Mouse (Mus musculus) CD8-positive naive resting alpha-beta T cell, adult 57 days (primary cell): ENCODE measurements around the gene Slco1a5. TPM values are rescaled to one million over a fixed set of nuclear protein-coding genes. Genes with fewer than 3 reads are reported as not detected.

Source experiments
- total RNA-seq: library from RNA; stranded (reverse); gene quantifications from one replicate; pipeline ENCODE4 v1.2.4, GENCODE M21; 2023

The Slco1a5 gene
- total RNA-seq = not detected

DNA sequence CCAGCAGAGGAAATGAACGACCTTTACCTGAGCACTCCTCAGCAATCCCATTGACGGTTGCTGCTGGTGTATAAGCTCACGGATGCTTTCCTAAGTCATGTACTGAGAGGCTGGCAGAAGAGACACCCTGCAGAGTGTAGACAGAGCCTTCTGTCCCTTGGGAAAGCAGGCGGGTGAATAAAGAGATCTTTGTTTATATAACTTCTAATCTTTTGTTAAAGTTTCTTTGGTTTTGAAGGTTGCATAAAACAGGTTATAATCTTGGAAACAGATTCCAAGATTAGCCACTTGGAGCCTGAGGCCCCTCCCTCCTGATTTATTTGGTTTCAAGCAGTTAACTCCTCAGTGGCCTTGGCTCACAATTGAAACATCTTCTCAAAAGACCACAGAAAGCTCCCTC, at the start of gene Slco1a5:
Gene Slco1a5, minus strand, starts transcription at position 101 of the 400 bp plus-strand sequence.

DNA sequence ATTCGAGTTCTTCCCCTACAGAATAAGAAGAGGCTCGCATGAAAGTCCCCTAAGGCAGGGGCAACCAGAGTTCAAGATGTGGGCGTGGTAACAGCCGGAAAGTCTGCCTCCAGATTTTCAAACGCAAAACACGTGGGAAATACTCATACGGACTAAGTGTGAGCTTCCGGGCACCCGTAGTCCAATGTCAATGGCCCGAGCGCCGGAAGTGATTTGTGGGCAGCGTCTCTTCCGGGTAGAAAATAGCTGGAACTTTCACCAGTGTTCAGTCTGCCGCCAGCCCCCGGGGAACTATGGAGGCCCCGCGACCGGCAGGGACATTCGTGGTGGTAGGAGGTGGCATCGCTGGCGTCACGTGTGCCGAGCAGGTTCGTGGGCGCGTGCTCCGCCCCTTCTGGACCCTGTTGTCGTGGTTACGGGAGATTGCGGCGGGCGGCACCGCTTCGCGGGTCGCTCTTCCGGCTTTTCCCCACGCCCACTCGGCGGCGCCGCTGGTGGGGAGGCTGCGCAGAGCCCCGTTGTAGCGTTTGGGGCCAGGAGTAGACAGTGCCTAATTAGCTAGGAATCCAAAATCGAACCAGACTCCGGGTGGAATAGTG, 22.8 kb upstream of the Slco1a5 start, which contains the start of gene Pyroxd1:
Gene Pyroxd1, plus strand, starts transcription at position 215 of the 599 bp plus-strand sequence.

DNA sequence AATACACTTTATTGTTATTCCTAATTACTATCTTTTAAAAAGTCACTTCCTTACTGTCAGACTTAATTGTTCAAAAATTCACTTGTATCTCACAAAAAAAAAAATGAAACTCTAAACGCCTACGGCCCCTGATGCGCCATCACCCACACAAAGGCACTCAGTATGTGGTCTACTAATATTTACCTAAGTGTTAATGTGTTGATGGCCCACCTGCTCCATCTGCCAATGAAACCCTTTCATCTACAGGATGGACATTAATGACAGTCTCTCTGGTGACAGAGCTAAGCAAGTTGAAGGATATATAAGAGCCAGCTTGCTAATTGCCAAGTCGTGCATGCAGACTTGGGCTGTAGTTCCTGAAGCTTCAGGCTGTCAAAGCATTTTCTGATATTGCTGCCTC, 24.7 kb downstream of the Slco1a5 start, which contains the start of gene Iapp:
Gene Iapp, plus strand, starts transcription at position 326 of the 400 bp plus-strand sequence.

DNA sequence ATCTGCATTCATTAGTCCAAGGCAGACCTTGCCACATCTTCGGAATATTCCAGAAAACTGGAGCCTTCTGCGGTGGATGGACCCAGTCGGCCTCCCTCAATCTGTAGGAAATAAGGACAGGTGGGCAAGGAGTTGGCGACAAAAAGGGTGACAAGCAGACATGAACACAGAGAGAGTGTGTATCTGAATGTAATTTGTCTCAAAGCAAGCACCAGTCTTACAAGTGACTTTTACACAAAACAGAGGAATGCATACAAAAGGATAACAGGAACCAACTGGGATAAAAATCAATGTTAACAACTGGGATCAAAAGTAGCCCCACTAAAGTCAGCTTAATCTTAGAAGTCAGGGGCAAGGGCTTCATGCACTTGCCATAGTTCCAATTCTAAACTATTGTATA, 114.4 kb downstream of the Slco1a5 start, which contains the start of gene Slco1a6:
Gene Slco1a6, minus strand, starts transcription at position 101 of the 400 bp plus-strand sequence.

Other genes starting within 250 kb of the Slco1a5 start
- not detected for gene Slco1a6, start 114.5 kb downstream of the Slco1a5 start, total RNA-seq
- gene Iapp, start 24.6 kb downstream of the Slco1a5 start, total RNA-seq = not detected
- 20.8 TPM for gene Pyroxd1, start 22.7 kb upstream of the Slco1a5 start, total RNA-seq
- gene Recql, start 64.1 kb upstream of the Slco1a5 start, total RNA-seq = 27.3 TPM
- gene Golt1b, start 64.2 kb upstream of the Slco1a5 start, total RNA-seq = 21.9 TPM
- gene Spx, start 90.5 kb upstream of the Slco1a5 start, total RNA-seq = 0.95 TPM
- not detected for gene Gys2, start 150.1 kb upstream of the Slco1a5 start, total RNA-seq
- 20.5 TPM for gene Ldhb, start 185.0 kb upstream of the Slco1a5 start, total RNA-seq
- gene Kcnj8, start 248.6 kb upstream of the Slco1a5 start, total RNA-seq = not detected